Mouse (Mus musculus) monocyte, adult 5-6 weeks (primary cell): ENCODE data around the gene Arxes1. TPM values are rescaled to one million over a fixed set of nuclear protein-coding genes. Genes with fewer than 3 reads are reported as not detected.

Experiments used
- total RNA-seq: library from RNA; stranded (forward); fragments of 200-1000, 200-491, 200-594 nt; gene quantifications from 3 replicates; pipeline ENCODE4 v1.2.3, GENCODE M21; 2017

Arxes1 gene
- total RNA-seq, 1 experiment from 2014 or later = not detected

Other genes starting within 250 kb of the Arxes1 start
- 3.0 to 4.0 TPM (median 3.3 TPM) in 3 replicates for gene Bhlhb9, start 235.8 kb upstream of the Arxes1 start, total RNA-seq
- gene Gprasp2, start 194.3 kb upstream of the Arxes1 start, total RNA-seq = 0.32 TPM in 1 of 3 replicates, not detected in the others
- gene Arxes2, start 39.5 kb upstream of the Arxes1 start, total RNA-seq = not detected in 3 replicates
- not detected in 3 replicates for gene Bex2, start 34.9 kb downstream of the Arxes1 start, total RNA-seq
- not detected in 3 replicates for gene Nxf3, start 51.9 kb downstream of the Arxes1 start, total RNA-seq
- gene Bex4, start 105.6 kb downstream of the Arxes1 start, total RNA-seq = not detected in 3 replicates
- gene Tceal8, start 139.0 kb downstream of the Arxes1 start, total RNA-seq = 6.5 to 17.3 TPM (median 15.9 TPM) in 3 replicates
- not detected in 3 replicates for gene Tceal5, start 170.5 kb downstream of the Arxes1 start, total RNA-seq
- not detected in 3 replicates for gene Tceal7, start 181.4 kb downstream of the Arxes1 start, total RNA-seq
- gene Bex1, start 182.1 kb downstream of the Arxes1 start, total RNA-seq = not detected in 3 replicates
- gene Tceal9, start 211.7 kb downstream of the Arxes1 start, total RNA-seq = 77.6 to 89.2 TPM (median 85.4 TPM) in 3 replicates
- gene Bex3, start 236.9 kb downstream of the Arxes1 start, total RNA-seq = 18.0 to 32.2 TPM (median 21.1 TPM) in 3 replicates